In genomic region chr4:63064911-63065310, GRCm38 (mm10) we compare ENCODE assay signal across 17 mouse cellular contexts.
DNase-seq lines count a peak whose midpoint lies in the region; ATAC-seq lines count a peak whose summit lies in the region.
"Had no signal": no experiment of that assay in that cellular context is flagged by ENCODE, and none has a peak within 500 bp of the region (broad histone marks: within the 10 kb centered on the region; RNA-seq: fewer than 3 reads in every experiment).

No protein-coding gene starts in this region.

- no peak overlapping the region for H3K9ac ChIP-seq in heart, embryonic 15.5 days
- no peak overlapping the region for H3K9ac ChIP-seq in forebrain, embryonic 12.5 days
- H3K9ac ChIP-seq: heart, embryonic 12.5 days; hindbrain, embryonic 13.5 days; liver, postnatal 0 days; midbrain, embryonic 15.5 days had no signal

- no peaks in the 10 kb centered on the region for H3K36me3 ChIP-seq in heart, embryonic 15.5 days
- peaks cover 8% of the 10 kb centered on the region; the same call in 1 of the 2 replicates for H3K36me3 ChIP-seq in forebrain, embryonic 12.5 days (replicated peaks)
- H3K36me3 ChIP-seq: heart, embryonic 12.5 days; midbrain, embryonic 15.5 days had no signal

- WGBS in heart, embryonic 15.5 days = 75% methylated on average over 9 of the region's 9 CpGs
- WGBS in forebrain, embryonic 12.5 days = 93% methylated on average over 9 of the region's 9 CpGs

- peaks cover 12% of the 10 kb centered on the region; the same call in 1 of the 2 replicates for H3K4me1 ChIP-seq in heart, embryonic 15.5 days (replicated peaks)
- H3K4me1 ChIP-seq in forebrain, embryonic 12.5 days = peaks cover 12% of the 10 kb centered on the region; the same call in 1 of the 2 replicates

- H3K4me2 ChIP-seq in heart, embryonic 15.5 days = no peak overlapping the region
- no peak overlapping the region for H3K4me2 ChIP-seq in forebrain, embryonic 12.5 days
- H3K4me2 ChIP-seq: heart, embryonic 12.5 days; hindbrain, embryonic 13.5 days; midbrain, embryonic 15.5 days had no signal

- ATAC-seq in heart, embryonic 15.5 days (replicated peaks; ENCODE audit: insufficient number of reproducible peaks, insufficient read depth, low FRiP score, low read depth) = no peak
- no peak for ATAC-seq in forebrain, embryonic 12.5 days (ENCODE audit: low FRiP score)
- ATAC-seq: liver, postnatal 0 days; lung, postnatal 0 days; midbrain, embryonic 15.5 days had no signal

- H3K27ac ChIP-seq in heart, embryonic 15.5 days = 0 out of 2 replicates have a peak overlapping the region, but pooled peaks have one; percentile 7
- H3K27ac ChIP-seq in forebrain, embryonic 12.5 days = no peak overlapping the region
- H3K27ac ChIP-seq: hindbrain, embryonic 13.5 days; macrophage; midbrain, embryonic 15.5 days had no signal

- no peaks in the 10 kb centered on the region for H3K27me3 ChIP-seq in heart, embryonic 15.5 days
- no peaks in the 10 kb centered on the region for H3K27me3 ChIP-seq in forebrain, embryonic 12.5 days
- H3K27me3 ChIP-seq: heart, embryonic 12.5 days; hindbrain, embryonic 13.5 days; midbrain, embryonic 15.5 days had no signal

- no peak for DNase-seq in heart, adult 18-20 months
- DNase-seq in thymus, postnatal 4 days = peak; percentile 14
- DNase-seq in thymus, postnatal 10 days (ENCODE audit: low spot score in 2 of 2) = no peak
- DNase-seq in kidney, postnatal 10 days = peak; percentile 62
- DNase-seq in liver = no peak
- DNase-seq: cerebellum, adult 11-12 months; cerebellum, postnatal 10 days; heart, postnatal 14 days; layer of hippocampus, adult 9-11 months; liver, postnatal 0 days had no signal

- H3K4me3 ChIP-seq in heart, embryonic 15.5 days = no peak overlapping the region
- H3K4me3 ChIP-seq in forebrain, embryonic 12.5 days (replicated peaks) = no peak overlapping the region
- H3K4me3 ChIP-seq: heart, embryonic 12.5 days; hindbrain, embryonic 13.5 days; midbrain, embryonic 15.5 days had no signal

- H3K9me3 ChIP-seq in heart, embryonic 15.5 days (replicated peaks) = no peaks in the 10 kb centered on the region
- H3K9me3 ChIP-seq in forebrain, embryonic 12.5 days = no peaks in the 10 kb centered on the region
- H3K9me3 ChIP-seq: heart, embryonic 12.5 days; hindbrain, embryonic 13.5 days; midbrain, embryonic 15.5 days had no signal

Comparison
In these comparisons a context has a peak if more than half of its experiments do, and no peak if none do; other contexts are left out.
1. DNase-seq: peak in thymus, postnatal 4 days (single experiment) and kidney, postnatal 10 days (single experiment); none in heart, adult 18-20 months (0 of 2), thymus, postnatal 10 days (0 of 2) and liver (single experiment).